Mouse (Mus musculus) intestine, postnatal 0 days (tissue): Measurements from ENCODE around the gene Tstd3. TPM values are rescaled to one million over a fixed set of nuclear protein-coding genes. Genes with fewer than 3 reads are reported as not detected.

Experiments used
- ATAC-seq: fragments of 200-750 bp; cut with Nextera tagmentation; 2 replicates; pipeline ENCODE4 v1.8.0; 2017; ENCODE audit warnings: mild to moderate bottlenecking, moderate TSS enrichment, moderate library complexity
- H3K27ac ChIP-seq: fragments of 300-500 bp; sonication (generic); 2 replicates; pipeline ENCODE4 v1.5.1; 2014; ENCODE audit warnings: mild to moderate bottlenecking, low read depth, low read length, moderate library complexity
- H3K27me3 ChIP-seq: fragments of 300-500 bp; sonication (generic); replicated peaks from 2 replicates; pipeline ENCODE4 v1.6.1; 2014; ENCODE audit warnings: low read length, mixed read lengths; ENCODE audit not compliant: control insufficient read depth, insufficient read depth
- H3K36me3 ChIP-seq: fragments of 300-500 bp; sonication (generic); 2 replicates; pipeline ENCODE4 v1.6.1; 2014; ENCODE audit warnings: mild to moderate bottlenecking, moderate library complexity; ENCODE audit not compliant: control insufficient read depth, insufficient read depth
- H3K4me1 ChIP-seq: fragments of 300-500 bp; sonication (generic); replicated peaks from 2 replicates; pipeline ENCODE4 v1.6.1; 2014; ENCODE audit warnings: antibody characterized with exemption, low read length, mixed read lengths; ENCODE audit not compliant: control insufficient read depth, insufficient read depth
- H3K4me2 ChIP-seq: fragments of 300-500 bp; sonication (generic); replicated peaks from 2 replicates; pipeline ENCODE4 v1.6.1; 2014; ENCODE audit warnings: low read depth, mild to moderate bottlenecking, moderate library complexity
- H3K4me3 ChIP-seq: fragments of 300-500 bp; sonication (generic); 2 replicates; pipeline ENCODE4 v1.5.1; 2014; ENCODE audit warnings: low read depth, low read length
- H3K9ac ChIP-seq: fragments of 300-500 bp; sonication (generic); 2 replicates; pipeline ENCODE4 v1.6.1; 2014; ENCODE audit warnings: mild to moderate bottlenecking, low read depth, low read length
- H3K9me3 ChIP-seq: fragments of 300-500 bp; sonication (generic); 2 replicates; pipeline ENCODE4 v1.6.1; 2016; ENCODE audit warnings: mixed run types; ENCODE audit not compliant: control insufficient read depth
- CTCF ChIP-seq: sonication (generic); IDR thresholded peaks from 2 replicates; pipeline ENCODE4 v1.5.1; 2016; ENCODE audit warnings: low read depth, mild to moderate bottlenecking, control low read depth, antibody characterized with exemption, moderate library complexity
- WGBS: fragments of 180-500 bp; shearing (Covaris S2); extraction: QIAGEN DNeasy Blood & Tissue Kit; methylation state at CpG from one replicate; pipeline ENCODE4 v1.1.7; 2014; 5-methylcytosine and 5-hydroxymethylcytosine counted together
- polyA plus RNA-seq: library from polyadenylated mRNA; unstranded; fragments of >200 nt; fragmentation: Nextera tagmentation; extraction: Ambion mirVana; gene quantifications from 2 replicates; pipeline ENCODE4 v1.2.1, GENCODE M21; 2015

Gene Tstd3
- 21.1 and 21.3 TPM in 2 replicates for polyA plus RNA-seq

- Histone ChIP-seq H3K27me3 (no peaks in the 10 kb centered on the region), H3K4me3 (peak within 1 kb of the TSS; percentile 72), H3K27ac (no peak within 1 kb of the TSS), H3K4me2 (peak within 1 kb of the TSS; percentile 72), H3K9ac (peak within 1 kb of the TSS; percentile 52), H3K4me1 (peaks cover 5% of the 10 kb centered on the region; the same call in 1 of the 2 replicates), H3K36me3 (no peaks in the 10 kb centered on the region), H3K9me3 (no peaks in the 10 kb centered on the region)
- under 1% methylated on average over 17 of the region's 17 CpGs for WGBS
- TF ChIP-seq CTCF = peak; percentile 90
- peak; percentile 55; the same call in 1 of the 2 replicates for ATAC-seq
These were observed at the start of gene Tstd3, which contains the start of gene Usp45 for GRCm38 (mm10) chr4:21766863-21767304. Tstd3 (minus strand) TSS chr4:21767212. Usp45 (plus strand) TSS chr4:21767156.

GRCm38 (mm10) chr4:21814029-21814428 lies 47.0 kb upstream of the Tstd3 start:
- H3K4me1 ChIP-seq = no peaks in the 10 kb centered on the region
- WGBS = 39% methylated on average over 2 of the region's 2 CpGs
- TF ChIP-seq CTCF = peak; percentile 96
- no peaks in the 10 kb centered on the region for H3K9me3 ChIP-seq
- ATAC-seq = no peak
- no peak overlapping the region for H3K4me2 ChIP-seq
- H3K27ac ChIP-seq = no peak overlapping the region
- peaks cover 27% of the 10 kb centered on the region for H3K36me3 ChIP-seq
- H3K4me3 ChIP-seq = no peak overlapping the region
- H3K27me3 ChIP-seq = no peaks in the 10 kb centered on the region
- no peak overlapping the region for H3K9ac ChIP-seq

- Histone ChIP-seq H3K36me3 (peaks cover 20% of the 10 kb centered on the region), H3K9me3 (no peaks in the 10 kb centered on the region), H3K4me1 (no peaks in the 10 kb centered on the region), H3K27ac (no peak overlapping the region), H3K4me2 (no peak overlapping the region), H3K4me3 (no peak overlapping the region), H3K27me3 (no peaks in the 10 kb centered on the region), H3K9ac (no peak overlapping the region)
- no peak for TF ChIP-seq CTCF
- ATAC-seq = no peak
- 86% methylated on average over 6 of the region's 6 CpGs for WGBS
These were observed 45.6 kb upstream of the Tstd3 start for GRCm38 (mm10) chr4:21812635-21813034.

GRCm38 (mm10) chr4:21810608-21811007 lies 43.6 kb upstream of the Tstd3 start:
- no peak overlapping the region for H3K27ac ChIP-seq
- 60% methylated on average over 3 of the region's 3 CpGs for WGBS
- no peak overlapping the region for H3K4me3 ChIP-seq
- H3K27me3 ChIP-seq = no peaks in the 10 kb centered on the region
- no peak overlapping the region for H3K9ac ChIP-seq
- no peak for TF ChIP-seq CTCF
- no peak overlapping the region for H3K4me2 ChIP-seq
- no peaks in the 10 kb centered on the region for H3K9me3 ChIP-seq
- ATAC-seq = peak; percentile 65; the same call in 1 of the 2 replicates
- no peaks in the 10 kb centered on the region for H3K4me1 ChIP-seq
- peaks cover 15% of the 10 kb centered on the region; the same call in 1 of the 2 replicates for H3K36me3 ChIP-seq

GRCm38 (mm10) chr4:21807204-21807603 lies 40.2 kb upstream of the Tstd3 start:
- no peak overlapping the region for H3K4me3 ChIP-seq
- peaks cover 20% of the 10 kb centered on the region for H3K36me3 ChIP-seq
- no peak for ATAC-seq
- no peak overlapping the region for H3K27ac ChIP-seq
- no peaks in the 10 kb centered on the region for H3K4me1 ChIP-seq
- H3K27me3 ChIP-seq = no peaks in the 10 kb centered on the region
- no peaks in the 10 kb centered on the region for H3K9me3 ChIP-seq
- no peak for TF ChIP-seq CTCF
- no peak overlapping the region for H3K9ac ChIP-seq
- no peak overlapping the region for H3K4me2 ChIP-seq
- 81% methylated on average over 5 of the region's 5 CpGs for WGBS

GRCm38 (mm10) chr4:21801620-21802019 lies 34.6 kb upstream of the Tstd3 start:
- WGBS = 97% methylated on average over 2 of the region's 2 CpGs
- no peak for TF ChIP-seq CTCF
- ATAC-seq = no peak
- H3K9ac ChIP-seq = no peak overlapping the region
- no peak overlapping the region for H3K4me3 ChIP-seq
- H3K36me3 ChIP-seq = peaks cover 42% of the 10 kb centered on the region
- no peaks in the 10 kb centered on the region for H3K9me3 ChIP-seq
- H3K4me1 ChIP-seq = no peaks in the 10 kb centered on the region
- no peak overlapping the region for H3K4me2 ChIP-seq
- H3K27ac ChIP-seq = no peak overlapping the region
- no peaks in the 10 kb centered on the region for H3K27me3 ChIP-seq
